Mouse (Mus musculus): ENCODE data around the gene Coa5.
A peak's percentile ranks its signal among the peaks of the same experiment; 100 is the strongest.

The Coa5 gene

DNA sequence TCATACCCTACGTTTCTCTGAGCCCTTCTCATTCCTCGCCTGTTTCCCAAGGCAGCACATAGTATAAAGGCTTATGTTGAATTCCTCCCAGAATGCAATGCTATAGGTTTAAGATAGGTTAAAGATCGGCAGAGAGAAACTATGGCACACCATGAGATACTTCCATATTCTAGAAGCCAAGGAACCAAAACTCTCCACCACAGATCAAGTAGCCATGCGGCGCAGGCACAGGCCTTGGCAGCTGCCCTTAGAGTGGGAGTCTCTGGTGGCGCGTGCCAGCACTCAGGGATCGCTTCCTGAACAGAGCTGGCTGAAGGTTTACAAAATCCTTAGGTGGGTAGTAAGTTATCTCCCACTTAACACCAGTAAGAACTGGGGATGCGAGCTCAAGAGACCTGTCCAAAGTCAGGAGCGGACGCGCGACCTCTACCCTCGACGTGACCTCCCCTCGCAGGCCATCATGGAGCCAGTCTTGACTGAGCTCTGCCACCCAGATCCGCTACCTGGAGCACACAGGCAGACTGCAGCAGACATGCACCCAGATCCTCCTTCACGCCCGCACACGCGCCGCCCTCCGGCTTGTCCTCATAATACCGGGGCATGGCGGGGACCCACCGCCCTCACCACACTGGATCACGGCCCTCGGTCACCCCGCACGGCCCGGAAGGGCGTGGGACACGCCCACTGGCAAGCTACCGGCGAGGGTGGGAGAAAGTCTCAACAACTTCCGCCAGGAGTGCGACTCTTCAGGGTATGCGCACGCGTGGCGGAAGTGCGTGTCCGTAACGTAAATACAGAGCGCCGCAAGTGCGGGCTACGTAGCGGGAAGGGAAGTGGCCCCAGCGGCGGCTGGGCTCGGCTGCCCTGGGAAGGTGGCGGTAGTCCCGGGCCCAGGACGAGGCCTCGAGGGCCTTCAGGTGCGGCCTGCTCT is at the start of gene Coa5, which contains the start of gene Unc50:
Coa5 (minus strand) TSS at position 738 of the 931 bp plus-strand sequence.
Unc50 (plus strand) TSS at position 774 of the 931 bp plus-strand sequence.
- DNase-seq (ENCODE audit: low spot score): peak; percentile 99

DNA sequence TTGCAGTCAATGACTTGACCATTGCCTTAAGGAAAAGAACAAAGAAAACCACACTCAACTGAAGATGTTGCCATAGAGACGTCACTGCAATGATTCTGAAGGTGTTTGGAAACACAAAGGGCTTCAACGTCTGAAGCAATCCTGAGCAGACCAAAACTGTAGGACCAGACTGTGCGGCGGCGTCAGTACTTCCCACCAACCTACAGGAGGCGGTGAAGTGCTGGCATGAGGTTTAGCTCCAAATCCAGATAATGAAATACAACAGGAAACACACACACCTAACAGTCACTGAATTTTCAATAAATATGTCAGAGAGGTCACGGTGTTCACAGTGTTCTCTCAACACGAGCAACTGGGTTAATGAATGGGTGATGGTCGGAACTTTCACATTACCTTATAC is 49.2 kb upstream of the Coa5 start:
- no peak for DNase-seq (ENCODE audit: low spot score)

DNA sequence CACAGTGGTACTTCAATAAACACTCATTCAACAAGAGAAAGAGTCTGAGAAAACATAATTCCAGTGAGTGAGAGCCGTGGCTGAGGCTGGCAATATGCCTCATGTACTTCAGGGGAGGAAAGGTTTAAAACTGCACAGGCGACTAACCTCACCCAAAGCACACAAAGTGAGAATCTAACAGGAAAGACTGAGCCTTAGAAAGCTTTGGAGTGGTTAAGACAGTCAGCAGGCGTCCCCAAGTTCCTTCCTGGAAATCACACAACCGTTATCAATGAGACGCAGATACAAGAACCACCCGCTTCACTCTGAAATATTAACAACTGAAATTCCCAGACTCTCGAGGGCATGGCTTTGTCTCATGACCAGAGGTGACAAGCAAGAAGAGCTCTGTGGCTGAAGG is 48.5 kb upstream of the Coa5 start:
- DNase-seq (ENCODE audit: low spot score): no peak

DNA sequence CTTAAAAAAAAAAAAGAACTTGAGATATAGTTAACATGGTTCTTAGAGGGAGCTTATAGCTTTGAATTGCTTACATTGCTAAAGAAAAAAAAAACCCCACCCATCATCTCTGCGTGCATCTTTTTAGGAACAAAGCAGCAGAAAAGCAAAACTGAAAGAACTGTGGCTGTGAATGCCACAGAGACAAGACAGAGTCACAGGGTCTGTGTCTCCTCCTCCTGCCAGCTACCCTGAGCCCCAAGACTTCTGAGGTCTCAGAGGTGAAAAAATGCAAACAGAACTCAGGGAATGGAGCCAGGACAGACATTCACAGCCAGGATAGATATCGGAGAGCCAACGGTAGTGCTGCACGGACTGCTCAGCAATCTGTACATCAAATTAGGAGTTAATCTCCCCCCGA is 48.0 kb upstream of the Coa5 start:
- no peak for DNase-seq (ENCODE audit: low spot score)

DNA sequence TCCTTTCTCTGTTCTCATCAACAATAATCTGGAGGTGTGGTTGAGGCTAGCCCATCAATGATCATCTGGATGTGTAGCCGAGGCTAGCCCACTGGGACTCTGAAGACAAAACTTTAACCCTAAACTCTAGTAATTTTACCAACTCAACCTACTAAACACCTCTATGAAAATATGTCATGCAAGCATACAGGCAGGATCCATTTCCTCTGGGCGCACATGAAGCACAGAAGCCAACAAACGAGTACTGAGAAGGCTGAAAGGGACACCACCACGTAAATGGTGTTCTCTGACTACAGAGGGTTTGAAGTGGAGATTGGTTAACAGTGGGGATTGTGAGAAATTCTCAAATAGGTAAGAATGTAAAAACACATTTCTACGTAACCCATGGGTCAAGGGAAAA is 47.3 kb upstream of the Coa5 start:
- DNase-seq (ENCODE audit: low spot score): no peak

DNA sequence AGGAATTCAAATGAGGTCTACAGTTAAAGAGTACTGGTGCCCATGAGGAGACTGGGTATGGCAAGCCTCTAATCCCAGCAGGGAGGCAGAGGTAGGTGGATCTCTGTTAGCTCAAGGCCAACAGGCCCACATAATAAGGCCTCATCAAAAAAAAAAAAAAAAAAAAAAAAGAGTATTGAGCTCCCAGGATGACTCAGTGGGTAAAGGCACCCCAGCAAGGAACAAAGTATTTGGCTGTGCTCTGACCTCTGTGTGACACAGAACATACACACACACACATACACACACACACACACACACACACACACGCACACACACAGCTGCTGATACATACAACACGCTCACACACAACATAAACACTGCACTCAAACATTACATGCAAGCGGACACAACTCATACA is 45.4 kb upstream of the Coa5 start:
- no peak for DNase-seq (ENCODE audit: low spot score)

DNA sequence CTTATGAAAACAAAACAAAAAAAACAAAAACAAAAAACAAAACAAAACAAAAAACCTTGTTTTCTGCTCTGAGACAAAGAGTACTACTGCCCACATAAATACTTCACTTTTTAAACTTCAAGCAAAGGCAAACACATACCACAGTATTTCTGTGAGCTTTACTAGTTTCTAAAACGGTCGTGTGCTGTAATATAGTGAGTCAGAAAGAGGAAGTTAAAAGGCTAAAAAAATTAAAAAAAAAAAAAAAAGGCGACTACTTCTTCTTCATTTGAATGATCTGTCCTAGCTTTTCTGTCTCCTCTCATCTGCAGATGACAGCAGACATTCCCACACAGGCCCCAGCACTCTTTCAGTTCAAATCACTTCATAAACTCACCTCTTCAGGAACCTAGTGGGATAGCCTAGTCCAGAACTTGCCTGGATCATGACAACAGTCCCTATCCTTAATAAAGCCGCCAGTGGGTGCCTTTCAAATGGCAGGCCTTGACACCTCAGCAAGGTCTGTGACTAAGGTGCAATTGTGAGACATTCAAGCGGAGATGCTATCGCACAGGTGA is 44.8 kb upstream of the Coa5 start:
- DNase-seq (ENCODE audit: low spot score): no peak

DNA sequence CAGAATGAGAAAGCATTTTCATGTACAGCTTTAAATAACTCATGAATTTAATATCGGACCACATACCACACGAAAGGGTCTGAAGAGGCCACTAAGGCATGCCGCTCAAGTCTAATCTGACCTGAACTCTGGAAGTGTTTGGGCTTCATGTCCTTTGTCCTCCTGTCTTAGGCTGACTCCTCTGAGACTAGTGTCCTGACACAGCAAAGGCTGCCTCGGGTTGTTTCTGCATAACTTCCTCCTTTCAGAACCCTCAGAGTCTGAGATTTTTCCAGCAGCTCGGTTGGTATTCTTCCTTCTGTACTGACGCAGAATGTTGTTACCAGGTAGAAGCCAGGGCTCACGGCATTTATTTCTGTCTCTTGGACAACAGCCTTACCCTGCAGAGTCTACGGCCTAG is 44.1 kb upstream of the Coa5 start:
- no peak for DNase-seq (ENCODE audit: low spot score)

DNA sequence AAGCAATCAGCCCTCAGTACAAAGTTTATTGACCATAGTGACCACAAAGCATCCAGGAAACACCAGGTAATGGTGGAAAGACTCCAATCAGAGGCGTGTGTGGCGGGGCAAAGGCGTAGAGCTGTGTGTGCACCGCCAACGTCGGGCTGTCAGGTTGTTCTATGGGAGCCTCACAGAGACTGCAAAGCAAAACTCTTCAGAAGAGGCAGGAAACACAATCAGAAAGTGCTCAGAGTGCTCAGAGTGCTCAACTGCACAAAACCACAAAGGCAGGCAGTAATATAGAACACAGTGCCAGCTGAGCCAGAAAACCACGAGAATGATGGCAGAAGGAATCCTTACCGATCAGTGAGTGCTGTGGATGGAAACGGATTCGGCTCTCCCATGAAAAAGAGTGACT is 43.3 kb upstream of the Coa5 start:
- DNase-seq (ENCODE audit: low spot score): no peak

DNA sequence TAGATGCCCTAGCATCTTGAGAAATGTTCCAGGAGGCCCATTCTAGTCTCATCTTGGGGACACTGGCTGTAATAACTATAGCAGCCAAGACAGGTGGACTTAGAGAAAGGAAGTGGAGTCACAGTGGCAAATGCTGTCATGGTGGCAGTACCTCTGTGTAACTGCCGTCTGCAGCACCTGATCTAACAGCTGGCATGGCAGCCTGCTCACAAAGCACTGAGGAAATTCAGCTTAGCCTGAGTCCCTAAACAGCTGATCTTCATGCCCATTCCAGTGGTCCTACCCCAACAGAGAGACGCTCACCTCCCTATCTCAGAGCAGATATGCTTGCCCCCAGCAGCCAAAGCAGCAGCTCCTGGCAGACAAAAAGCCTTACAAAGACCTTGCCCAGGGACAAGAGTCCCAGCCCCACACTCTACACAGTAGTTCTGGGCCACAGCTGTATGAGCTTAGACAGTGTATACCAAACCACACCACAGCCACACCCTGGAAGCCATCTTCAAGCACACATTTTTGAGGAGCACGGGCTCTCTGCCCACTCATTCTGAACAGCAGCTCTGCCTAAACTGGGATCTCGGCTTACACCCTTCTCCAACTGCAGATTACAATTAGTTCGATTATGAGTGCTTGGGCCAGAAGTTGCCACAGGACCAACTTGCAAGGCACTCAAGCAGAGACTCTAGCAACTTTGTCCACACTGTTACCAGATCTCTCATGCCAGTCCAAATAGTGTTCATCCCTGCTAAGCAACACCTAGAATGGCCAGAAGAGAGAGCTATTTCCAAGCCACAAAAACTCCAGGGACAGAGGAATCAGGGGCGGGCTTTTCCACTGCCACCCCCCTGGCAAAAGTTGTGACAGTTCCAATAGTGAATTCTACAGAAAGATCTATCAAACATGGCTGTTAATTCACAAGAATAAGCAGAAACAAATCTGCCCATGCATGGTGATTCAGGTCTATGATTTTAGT is 41.6 kb upstream of the Coa5 start:
- no peak for DNase-seq (ENCODE audit: low spot score)

DNA sequence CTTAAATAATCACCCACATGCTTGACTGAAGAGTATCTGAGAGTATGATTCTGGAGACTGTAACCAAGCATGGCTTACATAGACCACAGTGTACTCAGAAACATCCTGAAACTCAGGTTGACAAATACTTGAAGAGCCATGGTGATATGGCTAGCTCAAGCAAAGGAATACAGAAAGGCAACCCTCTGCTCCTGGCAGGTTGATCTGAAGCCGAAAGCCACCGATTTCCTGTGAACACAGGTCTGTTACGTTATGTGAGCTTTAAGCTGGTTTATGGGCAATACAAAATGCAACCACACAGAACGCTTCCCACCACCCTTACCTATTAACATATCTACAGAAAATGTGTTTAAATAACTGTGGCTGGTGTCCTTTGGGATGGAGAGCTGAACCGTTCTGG is 39.1 kb upstream of the Coa5 start:
- DNase-seq (ENCODE audit: low spot score): no peak

DNA sequence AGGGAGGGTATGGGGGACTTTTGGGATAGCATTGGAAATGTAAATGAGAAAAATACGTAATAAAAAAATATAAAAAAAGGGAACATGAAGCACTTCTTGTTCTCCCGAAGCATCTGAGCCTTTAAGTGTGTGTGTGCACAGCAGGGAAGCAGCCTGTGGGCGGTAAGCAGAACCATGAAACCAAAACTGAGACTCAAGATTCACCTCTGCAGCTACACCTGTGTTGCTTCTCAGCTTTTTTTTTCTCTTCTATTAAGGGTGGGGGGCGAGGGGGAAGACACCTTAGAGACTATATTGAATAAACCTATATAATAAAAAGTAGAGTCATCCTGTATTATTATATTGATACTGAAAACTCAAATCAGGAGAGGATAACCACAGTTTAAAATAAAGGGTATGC is 37.9 kb upstream of the Coa5 start:
- DNase-seq (ENCODE audit: low spot score): no peak

DNA sequence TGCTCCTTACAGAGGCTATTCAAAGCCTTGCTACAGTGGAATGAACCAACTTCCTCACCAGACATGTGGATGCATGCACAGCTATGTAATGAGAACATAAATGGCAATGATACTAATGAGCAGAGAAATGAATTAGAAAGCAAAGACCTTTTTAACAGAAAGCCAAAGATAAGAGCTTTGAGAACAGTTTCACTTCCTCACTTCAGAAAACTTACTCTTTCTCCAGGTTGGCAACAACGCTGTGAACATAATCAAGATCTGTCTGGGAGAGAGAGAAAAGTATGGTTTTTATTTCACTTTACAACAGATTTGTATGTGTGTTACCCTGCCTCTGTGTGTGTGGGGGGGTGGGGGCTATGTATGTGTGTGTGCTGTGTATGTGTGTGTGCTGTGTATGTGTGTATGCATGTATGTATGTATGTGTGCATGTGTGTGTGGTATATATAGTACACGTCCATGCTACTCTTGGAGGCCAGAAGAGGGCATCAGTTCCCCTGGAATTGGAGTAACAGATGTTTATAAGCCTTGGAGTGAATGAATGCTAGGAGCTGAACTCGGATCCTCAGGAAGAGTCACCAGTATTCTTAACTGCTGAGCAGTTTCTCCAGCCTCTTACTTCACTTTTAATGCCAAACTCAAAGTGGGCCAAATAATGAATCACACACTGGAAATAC is 36.6 kb upstream of the Coa5 start:
- DNase-seq (ENCODE audit: low spot score): no peak

DNA sequence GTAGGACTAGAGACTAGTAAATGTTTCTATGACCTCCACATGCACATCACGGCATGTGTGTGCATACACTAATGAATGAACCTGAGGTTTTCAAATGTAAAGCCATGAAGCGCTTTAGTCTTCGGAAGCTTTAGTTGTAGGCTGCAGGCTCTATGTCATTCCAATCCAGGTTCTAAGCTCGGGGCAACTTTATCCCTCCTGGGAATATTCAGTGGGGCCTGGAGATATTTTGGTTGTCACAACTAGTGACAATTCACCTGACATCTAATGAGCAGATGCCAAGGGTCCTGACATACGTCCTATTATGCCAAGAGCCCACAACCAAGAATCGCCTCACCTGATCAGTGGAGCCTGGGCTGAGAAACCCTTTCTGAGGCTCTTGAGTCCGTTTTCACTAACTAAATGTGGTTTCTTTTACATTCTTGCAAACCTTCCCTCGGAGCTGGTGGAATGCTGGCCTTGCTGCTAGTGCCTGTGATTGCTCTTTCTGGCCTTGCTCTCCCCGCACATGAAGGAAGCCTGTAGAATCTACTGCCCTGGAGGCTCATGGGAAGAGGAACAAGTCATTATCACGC is 35.1 kb upstream of the Coa5 start:
- no peak for DNase-seq (ENCODE audit: low spot score)

DNA sequence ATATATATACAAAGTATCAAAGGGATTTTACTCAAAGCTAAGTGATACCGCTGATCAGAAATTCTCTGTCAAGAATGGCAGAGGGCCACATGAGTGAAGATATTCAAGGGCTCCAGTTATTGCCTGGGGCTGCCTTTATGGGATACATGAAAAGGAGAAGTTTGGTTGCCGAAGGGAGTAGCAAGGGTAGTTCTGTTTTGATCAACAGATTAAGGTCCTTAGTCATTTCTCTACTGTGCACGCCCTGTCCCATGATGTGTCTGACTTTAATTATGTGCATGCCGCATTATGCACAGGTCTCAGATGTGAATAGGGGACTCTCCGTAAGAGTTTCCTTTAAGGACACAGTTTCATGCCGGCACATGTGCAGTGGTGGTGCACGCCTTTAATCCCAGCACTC is 27.6 kb upstream of the Coa5 start:
- no peak for DNase-seq (ENCODE audit: low spot score)

DNA sequence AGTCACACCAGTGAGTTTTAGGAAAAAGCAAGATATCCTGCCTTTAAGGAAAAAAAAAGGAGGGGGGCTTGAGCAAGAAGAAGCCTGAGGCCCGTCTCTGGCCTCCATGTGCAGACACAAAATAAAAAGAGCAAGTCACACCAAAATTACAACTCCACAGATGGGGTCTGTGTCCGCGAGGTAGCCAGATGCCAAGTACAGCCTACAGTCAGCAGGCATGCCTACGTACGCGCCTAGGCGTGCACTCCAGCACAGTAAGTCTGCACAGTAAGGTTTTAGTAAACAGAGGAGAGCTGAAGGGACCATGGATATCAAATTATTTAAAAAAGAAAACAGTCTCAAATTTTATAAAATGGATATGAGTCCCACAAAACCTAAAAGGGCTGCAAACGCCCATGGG is 21.4 kb upstream of the Coa5 start:
- no peak for DNase-seq (ENCODE audit: low spot score)

DNA sequence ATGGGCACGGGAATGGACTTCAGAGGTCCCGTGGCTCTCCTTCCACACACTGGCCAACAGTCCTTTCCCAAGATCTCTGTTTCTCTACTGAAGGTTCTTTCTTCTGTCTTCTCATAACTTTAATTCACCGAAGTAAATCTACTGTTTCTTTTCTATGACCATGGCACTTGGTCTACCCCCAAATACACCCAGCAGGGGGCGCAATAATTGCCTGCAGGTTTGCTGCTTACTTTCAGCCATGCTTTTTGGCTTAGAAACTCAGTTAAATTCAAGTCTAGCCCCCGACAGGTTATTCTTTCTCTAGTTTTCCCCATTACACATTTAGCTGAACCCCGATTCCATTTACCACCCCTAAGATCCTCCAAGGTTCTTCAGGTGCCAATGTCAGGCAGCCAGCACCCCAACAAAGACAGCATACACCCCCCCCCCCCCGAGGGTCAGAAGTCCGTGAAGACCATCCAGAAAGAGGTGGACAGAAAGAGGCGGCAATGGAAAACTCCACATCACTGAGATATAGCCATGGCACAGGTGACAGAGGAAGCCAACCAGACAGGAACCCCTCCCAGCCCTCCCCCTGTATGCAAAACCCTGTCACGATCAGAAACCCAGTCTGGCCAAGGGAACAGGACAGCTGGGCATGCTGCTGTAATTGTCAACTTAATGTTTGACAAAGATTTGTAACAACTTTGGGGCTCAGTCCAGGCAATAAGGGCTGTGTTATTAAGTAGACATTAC is 18.6 kb upstream of the Coa5 start:
- peak; percentile 43 for DNase-seq (ENCODE audit: low spot score)

DNA sequence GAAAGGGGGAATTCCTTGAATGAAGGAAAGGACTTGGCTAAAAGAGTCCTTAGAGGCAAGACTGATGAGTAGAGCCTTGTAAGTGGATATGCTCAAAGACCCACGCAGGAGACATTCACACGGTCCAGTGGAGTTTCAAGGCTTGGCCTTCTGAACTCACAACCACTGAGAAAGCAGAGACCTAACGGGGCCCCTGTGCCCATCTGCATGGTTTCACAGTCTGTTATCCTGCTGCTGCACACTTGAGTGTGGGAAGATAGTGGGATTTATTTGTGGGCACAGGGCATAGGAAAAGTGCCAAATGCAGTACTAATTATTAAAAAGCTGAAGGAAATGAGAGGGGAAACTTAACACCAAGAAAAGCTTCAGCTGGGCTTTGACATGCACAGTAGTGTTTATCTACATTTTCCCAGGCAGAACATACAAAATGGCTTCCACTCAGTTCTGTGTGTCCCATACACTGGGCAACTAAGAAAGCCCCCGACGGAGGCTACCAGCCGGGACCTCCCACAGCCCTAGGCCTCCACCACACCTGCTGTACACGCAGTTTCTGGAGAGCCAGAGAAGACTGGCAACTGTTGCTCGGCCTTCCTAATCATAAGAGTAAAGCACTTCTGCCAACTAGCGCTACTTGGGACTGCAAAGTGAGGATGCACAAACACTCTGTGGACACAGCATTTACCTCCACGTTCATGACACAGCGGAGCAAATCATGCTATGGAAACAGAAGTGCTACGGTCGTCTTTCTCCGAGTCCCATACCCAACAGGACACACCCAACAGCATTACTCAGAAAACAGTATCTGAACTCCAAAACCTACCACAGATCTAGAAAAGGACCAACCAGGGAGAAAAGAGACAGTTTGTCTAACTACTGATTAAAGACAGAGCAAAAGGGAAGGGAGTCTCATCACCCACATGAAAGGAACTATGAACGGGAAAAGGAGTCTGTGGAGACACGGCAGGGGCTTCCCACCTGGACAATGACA is 13.2 kb upstream of the Coa5 start:
- no peak for DNase-seq (ENCODE audit: low spot score)

DNA sequence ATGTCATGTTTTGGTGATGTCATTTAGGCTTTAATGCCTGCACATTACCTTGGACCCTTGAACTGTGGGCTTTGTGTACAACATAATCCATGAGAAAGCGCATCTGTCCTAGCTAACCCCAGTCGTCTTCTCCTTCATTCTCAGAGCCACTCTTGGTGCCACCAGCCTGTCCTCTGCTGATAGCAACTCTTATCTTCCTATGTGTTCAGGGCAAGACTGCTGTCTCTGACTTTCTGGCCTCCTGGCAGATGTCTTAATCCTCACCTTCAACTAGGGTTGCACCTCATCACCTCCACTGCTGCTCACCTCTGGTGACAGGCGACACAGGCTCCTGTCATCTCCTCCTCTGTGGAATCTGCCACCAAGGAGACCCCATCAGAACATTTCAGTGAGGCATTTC is 6.5 kb upstream of the Coa5 start:
- no peak for DNase-seq (ENCODE audit: low spot score)
